Mouse (Mus musculus) hindbrain, embryonic 11.5 days (tissue): ENCODE results near the gene Ppp2r2c. TPM values are rescaled to one million over a fixed set of nuclear protein-coding genes. Genes with fewer than 3 reads are reported as not detected.

Experiments used
- ATAC-seq: fragments of 200-750 bp; cut with Nextera tagmentation; 2 replicates; pipeline ENCODE4 v1.8.0; 2017; ENCODE audit warnings: mild to moderate bottlenecking, moderate TSS enrichment, moderate library complexity; ENCODE audit not compliant: low FRiP score
- DNase-seq: peaks from one replicate; pipeline ENCODE4 v3.0.0-alpha.2; 2015; ENCODE audit warnings: low spot score
- H3K27ac ChIP-seq: fragments of 300-500 bp; sonication (generic); 2 replicates; pipeline ENCODE4 v1.5.1; 2014; ENCODE audit warnings: mild to moderate bottlenecking, low read depth, low read length
- H3K27me3 ChIP-seq: fragments of 300-500 bp; sonication (generic); 2 replicates; pipeline ENCODE4 v1.6.1; 2014; ENCODE audit warnings: mild to moderate bottlenecking, low read length, moderate library complexity, mixed read lengths; ENCODE audit not compliant: control insufficient read depth, insufficient read depth
- H3K36me3 ChIP-seq: fragments of 300-500 bp; sonication (generic); 2 replicates; pipeline ENCODE4 v1.6.1; 2014; ENCODE audit warnings: mild to moderate bottlenecking, low read length, moderate library complexity, mixed read lengths; ENCODE audit not compliant: control insufficient read depth, insufficient read depth
- H3K4me1 ChIP-seq: fragments of 300-500 bp; sonication (generic); replicated peaks from 2 replicates; pipeline ENCODE4 v1.6.1; 2014; ENCODE audit warnings: low read length, mixed read lengths; ENCODE audit not compliant: control insufficient read depth, insufficient read depth
- H3K4me2 ChIP-seq: fragments of 300-500 bp; sonication (generic); replicated peaks from 2 replicates; pipeline ENCODE4 v1.6.1; 2014; ENCODE audit warnings: mild to moderate bottlenecking, low read depth, low read length
- H3K4me3 ChIP-seq: fragments of 300-500 bp; sonication (generic); 2 replicates; pipeline ENCODE4 v1.5.1; 2014; ENCODE audit warnings: low read depth, low read length
- H3K9ac ChIP-seq: fragments of 300-500 bp; sonication (generic); 2 replicates; pipeline ENCODE4 v1.6.1; 2014; ENCODE audit warnings: low read depth, low read length
- H3K9me3 ChIP-seq: fragments of 300-500 bp; sonication (generic); 2 replicates; pipeline ENCODE4 v1.6.1; 2016; ENCODE audit warnings: low read length; ENCODE audit not compliant: control insufficient read depth
- WGBS: fragments of 180-500 bp; shearing (Covaris S2); extraction: QIAGEN DNeasy Blood & Tissue Kit; methylation state at CpG from one replicate; pipeline ENCODE4 v1.1.7; 2014; 5-methylcytosine and 5-hydroxymethylcytosine counted together
- polyA plus RNA-seq: library from polyadenylated mRNA; unstranded; fragments of >200 nt; fragmentation: Nextera tagmentation; extraction: Ambion mirVana; gene quantifications from 2 replicates; pipeline ENCODE4 v1.2.1, GENCODE M21; 2014

The Ppp2r2c gene
- polyA plus RNA-seq, 1 experiment from 2014 or later = 1.9 TPM

DNA sequence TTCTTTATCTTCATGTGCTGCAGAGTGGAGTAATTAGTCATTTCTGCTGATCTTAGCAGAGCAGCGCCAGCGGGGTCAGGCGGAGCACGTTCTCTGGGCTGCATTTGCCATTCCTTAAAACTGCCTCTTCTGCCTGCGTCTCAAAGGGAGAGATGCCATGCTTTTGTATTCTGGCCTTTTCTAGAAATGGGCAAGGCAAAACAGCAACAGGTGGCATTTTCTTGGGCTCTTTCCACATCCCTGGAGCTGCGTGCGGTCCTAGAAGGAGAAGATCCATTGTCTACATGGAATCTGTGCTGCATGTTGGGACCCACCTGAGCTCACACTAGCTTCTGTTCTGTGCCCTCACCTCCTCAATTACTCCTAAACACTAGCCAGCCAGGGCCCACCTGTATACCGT, 29.7 kb downstream of the Ppp2r2c start:
- Histone ChIP-seq H3K9me3 (no peaks in the 10 kb centered on the region), H3K4me1 (no peaks in the 10 kb centered on the region), H3K27ac (no peak overlapping the region), H3K4me3 (no peak overlapping the region), H3K4me2 (no peak overlapping the region), H3K36me3 (no peaks in the 10 kb centered on the region), H3K27me3 (no peaks in the 10 kb centered on the region), H3K9ac (no peak overlapping the region)
- DNase-seq (no peak), ATAC-seq (no peak)
- 85% methylated on average over 8 of the region's 8 CpGs for whole genome bisulfite sequencing

DNA sequence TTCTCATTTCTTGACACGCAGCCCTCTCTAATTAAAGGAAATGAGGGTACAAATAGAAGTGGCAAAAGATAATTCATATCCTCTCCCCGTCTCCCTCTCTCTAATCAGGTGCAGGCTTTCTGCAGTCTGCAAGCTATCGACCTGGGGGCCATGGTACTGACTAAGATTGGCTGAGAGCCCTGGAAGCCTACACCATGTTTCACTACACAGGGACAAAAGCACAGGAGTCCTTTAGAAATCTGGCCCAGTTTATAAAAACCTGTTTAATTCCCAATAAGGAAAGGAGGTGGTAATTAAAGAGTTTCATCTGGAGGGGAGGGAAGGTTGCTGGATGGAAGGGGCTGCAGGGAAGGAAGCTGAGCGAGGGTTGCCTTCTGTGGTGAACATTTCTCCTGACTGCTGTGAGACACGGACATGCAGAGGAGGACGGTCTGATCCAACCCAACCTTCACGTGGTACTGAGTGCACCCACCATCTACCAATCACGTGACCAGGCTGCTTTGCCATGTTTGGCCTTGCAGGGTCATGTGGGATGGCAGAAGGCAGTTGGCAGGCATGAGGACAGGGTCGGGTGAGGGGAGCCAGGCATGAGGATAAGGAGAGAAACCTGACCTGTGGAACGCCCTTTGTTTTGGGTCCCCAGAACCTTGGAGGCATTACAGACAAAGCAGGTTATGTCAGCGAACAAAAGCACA, 30.2 kb downstream of the Ppp2r2c start:
- 80% methylated on average over 11 of the region's 11 CpGs for WGBS
- no peak overlapping the region for H3K4me3 ChIP-seq
- no peaks in the 10 kb centered on the region for H3K9me3 ChIP-seq
- no peak overlapping the region for H3K4me2 ChIP-seq
- ATAC-seq = no peak
- no peak for DNase-seq
- no peak overlapping the region for H3K9ac ChIP-seq
- no peaks in the 10 kb centered on the region for H3K27me3 ChIP-seq
- H3K36me3 ChIP-seq = no peaks in the 10 kb centered on the region
- no peaks in the 10 kb centered on the region for H3K4me1 ChIP-seq
- no peak overlapping the region for H3K27ac ChIP-seq

DNA sequence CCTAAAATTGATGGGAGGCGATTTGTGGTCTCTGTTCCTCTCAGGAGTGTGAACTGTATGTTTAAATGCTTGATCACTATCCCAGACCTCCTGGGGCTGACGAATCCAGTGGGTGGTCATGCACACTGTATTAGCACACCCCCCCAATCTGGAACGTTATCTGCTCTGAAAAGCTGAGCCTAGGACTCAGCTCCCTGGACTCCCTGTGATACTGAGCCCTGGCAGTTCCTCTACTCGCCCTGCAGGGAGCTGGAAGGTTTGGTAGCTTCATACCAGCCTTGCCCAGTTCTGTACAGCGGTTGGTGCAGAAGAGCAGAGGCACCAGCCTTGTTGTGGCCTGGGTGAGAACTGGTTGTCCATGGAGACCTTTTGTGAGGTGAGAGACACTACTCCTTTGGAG, 31.1 kb downstream of the Ppp2r2c start:
- H3K4me1 ChIP-seq = no peaks in the 10 kb centered on the region
- 74% methylated on average over 5 of the region's 5 CpGs for WGBS
- no peak overlapping the region for H3K4me3 ChIP-seq
- H3K27ac ChIP-seq = no peak overlapping the region
- H3K36me3 ChIP-seq = no peaks in the 10 kb centered on the region
- DNase-seq (no peak), ATAC-seq (no peak)
- H3K9me3 ChIP-seq = no peaks in the 10 kb centered on the region
- no peak overlapping the region for H3K4me2 ChIP-seq
- H3K27me3 ChIP-seq = no peaks in the 10 kb centered on the region
- H3K9ac ChIP-seq = no peak overlapping the region

DNA sequence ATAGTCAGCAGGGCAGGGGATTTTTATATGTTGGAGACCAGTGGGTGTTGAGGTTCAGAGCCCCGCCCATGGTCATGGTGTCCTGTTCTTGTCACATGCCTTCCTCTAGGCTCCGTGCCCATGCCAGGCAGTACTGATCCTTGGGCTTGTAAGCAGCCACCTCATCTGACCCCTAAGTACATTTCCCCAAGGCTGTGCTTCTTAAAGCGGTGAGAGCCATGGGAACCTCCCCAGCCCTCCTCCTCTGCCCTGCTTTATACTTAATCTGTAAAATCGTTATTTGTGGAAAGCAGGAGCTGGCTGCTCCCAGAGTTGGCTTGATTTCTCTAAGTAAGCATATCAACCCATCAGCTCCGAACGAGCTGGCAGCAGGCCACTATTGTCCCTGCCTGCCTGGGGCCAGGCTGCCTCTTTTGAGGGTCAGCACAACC, 31.9 kb downstream of the Ppp2r2c start:
- ATAC-seq (no peak), DNase-seq (no peak)
- Histone ChIP-seq H3K9me3 (no peaks in the 10 kb centered on the region), H3K27ac (no peak overlapping the region), H3K4me2 (no peak overlapping the region), H3K27me3 (no peaks in the 10 kb centered on the region), H3K4me1 (no peaks in the 10 kb centered on the region), H3K9ac (no peak overlapping the region), H3K4me3 (no peak overlapping the region), H3K36me3 (no peaks in the 10 kb centered on the region)
- WGBS = 71% methylated on average over 6 of the region's 6 CpGs

DNA sequence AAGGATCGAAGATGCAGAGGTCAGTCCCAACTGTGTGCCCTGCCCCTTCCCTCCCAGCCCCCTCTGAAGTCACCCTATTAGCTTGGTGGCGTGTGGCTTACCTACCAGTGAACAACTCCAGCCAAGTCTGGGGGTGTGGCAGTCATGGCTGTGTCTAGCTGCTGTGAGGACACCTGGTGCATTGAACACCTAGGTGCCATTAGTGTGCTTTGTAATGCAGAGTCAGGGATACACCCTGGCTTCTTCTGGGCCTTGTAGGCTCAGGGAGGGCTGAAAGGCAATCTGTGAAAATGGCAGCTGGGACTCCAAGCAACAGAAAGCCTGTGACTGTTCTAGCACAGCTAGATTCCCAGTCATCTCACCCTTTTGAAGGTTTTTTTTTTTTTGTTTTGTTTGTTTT, 34.5 kb downstream of the Ppp2r2c start:
- Histone ChIP-seq H3K36me3 (no peaks in the 10 kb centered on the region), H3K27ac (no peak overlapping the region), H3K9me3 (no peaks in the 10 kb centered on the region), H3K4me2 (no peak overlapping the region), H3K4me3 (no peak overlapping the region), H3K9ac (no peak overlapping the region), H3K27me3 (no peaks in the 10 kb centered on the region), H3K4me1 (0 out of 2 replicates have a peak, but pooled peaks cover 2% of the 10 kb centered on the region)
- WGBS = 76% methylated on average over 2 of the region's 2 CpGs
- ATAC-seq = no peak
- no peak for DNase-seq

DNA sequence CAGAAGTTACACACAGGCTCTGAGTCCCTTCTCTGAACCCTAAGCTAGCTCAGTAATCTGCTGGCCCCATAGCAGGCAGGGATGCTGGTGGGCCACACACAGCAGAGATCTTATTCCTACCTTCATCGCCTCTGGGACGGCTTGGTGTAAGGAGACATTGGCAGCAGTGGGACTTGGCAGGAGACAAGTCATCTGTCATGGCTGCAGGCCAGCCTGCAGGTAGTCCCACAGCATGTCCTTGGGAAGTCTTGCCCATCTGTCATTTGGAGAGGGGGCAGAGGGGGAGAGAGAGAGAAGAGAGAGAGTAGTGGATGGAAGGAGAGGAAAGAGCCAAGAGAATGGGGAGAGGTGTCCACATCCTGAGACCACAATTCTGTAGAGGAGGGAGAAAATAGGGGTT, 35.8 kb downstream of the Ppp2r2c start:
- 80% methylated on average over 2 of the region's 2 CpGs for WGBS
- H3K9ac ChIP-seq = no peak overlapping the region
- no peak overlapping the region for H3K4me2 ChIP-seq
- H3K4me1 ChIP-seq = 0 out of 2 replicates have a peak, but pooled peaks cover 2% of the 10 kb centered on the region
- no peak overlapping the region for H3K27ac ChIP-seq
- H3K27me3 ChIP-seq = no peaks in the 10 kb centered on the region
- no peak for ATAC-seq
- DNase-seq = no peak
- H3K4me3 ChIP-seq = no peak overlapping the region
- no peaks in the 10 kb centered on the region for H3K9me3 ChIP-seq
- H3K36me3 ChIP-seq = no peaks in the 10 kb centered on the region

DNA sequence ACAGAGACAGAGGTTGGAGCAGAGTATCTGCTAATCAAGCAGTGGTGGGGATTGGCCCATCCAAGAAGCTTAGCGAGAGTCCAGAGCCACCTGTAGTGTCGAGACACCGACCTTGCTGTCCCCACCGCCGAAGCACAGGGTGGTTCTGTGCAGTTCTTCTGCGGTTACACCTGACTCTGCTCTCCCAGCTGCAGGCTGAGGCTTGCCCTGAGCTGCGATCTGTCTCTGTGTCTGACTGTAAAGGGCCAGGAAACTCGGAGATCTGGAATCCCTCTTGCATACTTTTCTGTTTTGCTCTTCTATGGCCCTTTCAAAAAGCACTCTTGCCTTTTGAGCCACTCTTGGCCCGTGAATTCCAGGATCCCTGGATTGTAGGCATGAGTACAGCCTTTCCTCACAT, 36.4 kb downstream of the Ppp2r2c start:
- no peak for DNase-seq
- Histone ChIP-seq H3K4me3 (no peak overlapping the region), H3K36me3 (no peaks in the 10 kb centered on the region), H3K4me2 (no peak overlapping the region), H3K9ac (no peak overlapping the region), H3K9me3 (no peaks in the 10 kb centered on the region), H3K27me3 (no peaks in the 10 kb centered on the region), H3K27ac (no peak overlapping the region), H3K4me1 (0 out of 2 replicates have a peak, but pooled peaks cover 2% of the 10 kb centered on the region)
- no peak for ATAC-seq
- 87% methylated on average over 9 of the region's 9 CpGs for WGBS

DNA sequence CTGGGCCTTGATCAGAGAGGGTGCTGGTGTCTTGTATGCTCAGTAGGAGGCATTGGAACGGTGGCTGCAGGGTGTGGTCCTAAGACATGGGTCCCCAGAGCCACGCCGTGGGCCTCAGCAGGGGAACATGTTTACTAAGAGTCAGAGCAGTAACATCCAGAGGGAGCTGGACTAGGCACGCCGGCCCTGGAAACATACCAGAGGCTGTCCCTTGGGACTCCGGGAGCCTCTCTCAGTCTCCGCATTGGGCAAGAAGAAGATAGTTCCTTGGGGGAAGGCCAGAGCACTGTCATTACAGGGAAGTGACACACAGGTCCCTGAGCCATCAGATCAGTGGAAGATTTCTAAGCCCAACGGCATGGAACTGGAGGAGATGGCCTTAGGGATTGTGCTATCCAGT, 36.9 kb downstream of the Ppp2r2c start:
- Histone ChIP-seq H3K27ac (no peak overlapping the region), H3K36me3 (no peaks in the 10 kb centered on the region), H3K4me2 (no peak overlapping the region), H3K4me1 (0 out of 2 replicates have a peak, but pooled peaks cover 2% of the 10 kb centered on the region), H3K27me3 (no peaks in the 10 kb centered on the region), H3K4me3 (no peak overlapping the region), H3K9me3 (no peaks in the 10 kb centered on the region), H3K9ac (no peak overlapping the region)
- DNase-seq (no peak), ATAC-seq (no peak)
- WGBS = 87% methylated on average over 8 of the region's 8 CpGs

DNA sequence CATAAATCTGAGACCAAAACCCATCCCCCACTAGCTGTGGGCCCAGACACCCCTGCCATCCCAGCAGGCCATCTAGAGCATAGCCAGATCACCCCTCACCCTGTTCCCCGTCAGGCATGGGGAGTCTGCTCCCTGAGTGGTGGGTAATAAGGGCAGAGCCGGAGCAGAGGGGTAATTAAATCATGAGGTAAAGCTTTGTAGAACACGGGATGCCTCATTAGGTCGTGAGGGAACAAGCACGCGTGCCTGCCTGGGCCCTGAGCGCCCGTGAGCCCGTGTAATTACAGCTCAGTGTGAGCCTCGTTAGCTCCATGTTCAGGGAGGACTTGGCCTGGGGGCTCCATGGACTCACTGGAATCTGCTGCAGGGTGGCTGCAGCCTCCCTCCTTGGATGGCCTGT, 39.4 kb downstream of the Ppp2r2c start:
- no peaks in the 10 kb centered on the region for H3K36me3 ChIP-seq
- H3K4me2 ChIP-seq = no peak overlapping the region
- H3K27me3 ChIP-seq = no peaks in the 10 kb centered on the region
- no peaks in the 10 kb centered on the region for H3K9me3 ChIP-seq
- 0 out of 2 replicates have a peak, but pooled peaks cover 2% of the 10 kb centered on the region for H3K4me1 ChIP-seq
- no peak for ATAC-seq
- H3K27ac ChIP-seq = no peak overlapping the region
- no peak overlapping the region for H3K9ac ChIP-seq
- WGBS = 55% methylated on average over 10 of the region's 10 CpGs
- no peak overlapping the region for H3K4me3 ChIP-seq
- DNase-seq = no peak
